Mouse (Mus musculus): ENCODE results near the gene Vamp8. TPM values are rescaled to one million over a fixed set of nuclear protein-coding genes. Genes with fewer than 3 reads are reported as not detected.

Gene Vamp8
- total RNA-seq, 4 experiments from 2014 or later, result 16.5 to 23.2 (median 18.5) TPM

GRCm38 (mm10) chr6:72354025-72354424, 36.5 kb downstream of the Vamp8 start:
- no peak for DNase-seq (ENCODE audit: low spot score in 2 of 2)

- no peak for DNase-seq (ENCODE audit: low spot score in 2 of 2)
Observed at GRCm38 (mm10) chr6:72352636-72353405, 37.7 kb downstream of the Vamp8 start.

- no peak for DNase-seq (ENCODE audit: low spot score in 2 of 2)
Observed at GRCm38 (mm10) chr6:72350214-72350613, 40.3 kb downstream of the Vamp8 start.

- no peak for DNase-seq (ENCODE audit: low spot score in 2 of 2)
Observed at GRCm38 (mm10) chr6:72348411-72348810, 42.1 kb downstream of the Vamp8 start.

GRCm38 (mm10) chr6:72347166-72347941, 43.1 kb downstream of the Vamp8 start, which contains the start of gene 0610030E20Rik:
Gene 0610030E20Rik (plus strand): TSS chr6:72347317.
- peak in 1 of 2 experiments; percentile 69 for DNase-seq (ENCODE audit: low spot score in 2 of 2)

GRCm38 (mm10) chr6:72346261-72346660, 44.2 kb downstream of the Vamp8 start:
- no peak for DNase-seq (ENCODE audit: low spot score in 2 of 2)

- no peak for DNase-seq (ENCODE audit: low spot score in 2 of 2)
Observed at GRCm38 (mm10) chr6:72345633-72346032, 44.9 kb downstream of the Vamp8 start.

- peak; percentile 90 to 93 for DNase-seq (ENCODE audit: low spot score in 2 of 2)
Observed at GRCm38 (mm10) chr6:72345074-72345567, 45.4 kb downstream of the Vamp8 start, which contains the start of gene Usp39. Gene Usp39 (minus strand): TSS chr6:72345184.

GRCm38 (mm10) chr6:72344396-72345073, 46.0 kb downstream of the Vamp8 start:
- DNase-seq (ENCODE audit: low spot score in 2 of 2), result no peak

GRCm38 (mm10) chr6:72340481-72340880, 50.0 kb downstream of the Vamp8 start:
- no peak for DNase-seq (ENCODE audit: low spot score in 2 of 2)

Other genes with a start within 250 kb of the Vamp8 start
- gene Atoh8, start 155.1 kb downstream of the Vamp8 start, total RNA-seq (2022), result 1 to 10 TPM; 1.3 to 2.1 (median 1.9) TPM
- not detected for gene Sftpb, start 86.1 kb downstream of the Vamp8 start, total RNA-seq (2022)
- gene Usp39, start 45.5 kb downstream of the Vamp8 start, total RNA-seq (2022), result 10 to 100 TPM; 29.6 to 33.2 (median 32.1) TPM
- 10 to 100 TPM; 14.7 to 19.1 (median 17.6) TPM for gene 0610030E20Rik, start 43.4 kb downstream of the Vamp8 start, total RNA-seq (2022)
- 10 to 100 TPM in 2 of 4 experiments, 1 to 10 TPM in 2; 8.9 to 12.8 (median 10.7) TPM for gene Tmem150a, start 35.3 kb downstream of the Vamp8 start, total RNA-seq (2022)
- gene Rnf181, start 23.7 kb downstream of the Vamp8 start, total RNA-seq (2022), result 10 to 100 TPM; 76.4 to 85.1 (median 81.5) TPM
- gene Vamp5, start 10.2 kb downstream of the Vamp8 start, total RNA-seq (2022), result 1 to 10 TPM; 4.4 to 8.6 (median 6.9) TPM
- gene Ggcx, start 23.6 kb upstream of the Vamp8 start, total RNA-seq (2022), result 10 to 100 TPM; 20.3 to 24.7 (median 23.5) TPM
- 100 to 1,000 TPM; 148 to 178 (median 163) TPM for gene Mat2a, start 48.9 kb upstream of the Vamp8 start, total RNA-seq (2022)
- gene Sh2d6, start 131.0 kb upstream of the Vamp8 start, total RNA-seq (2022), result 1 to 10 TPM in 2 of 4 experiments, under 1 TPM in 2; 0.59 to 1.7 (median 1.2) TPM
- 10 to 100 TPM in 2 of 4 experiments, 1 to 10 TPM in 2; 2.9 to 16.9 (median 10.0) TPM for gene Capg, start 153.7 kb upstream of the Vamp8 start, total RNA-seq (2022)
- 10 to 100 TPM; 21.1 to 26.4 (median 24.0) TPM for gene Elmod3, start 207.7 kb upstream of the Vamp8 start, total RNA-seq (2022)
- gene Retsat, start 207.8 kb upstream of the Vamp8 start, total RNA-seq (2022), result 10 to 100 TPM; 66.8 to 72.4 (median 68.4) TPM
- 100 to 1,000 TPM in 2 of 4 experiments, 10 to 100 TPM in 2; 93.0 to 104 (median 99.0) TPM for gene Tgoln1, start 226.3 kb upstream of the Vamp8 start, total RNA-seq (2022)